Mouse (Mus musculus) left cerebral cortex, postnatal 4 days (tissue): ENCODE measurements around the gene Gm17655. TPM values are rescaled to one million over a fixed set of nuclear protein-coding genes. Genes with fewer than 3 reads are reported as not detected.
"Not testable (repeated sequence)": the region's sequence is repeated elsewhere in the genome, so short reads cannot be mapped to it uniquely, and the experiment has no call there.

ENCODE experiments used
- DNase-seq: peaks from one replicate; pipeline ENCODE4 v3.0.0-alpha.2; 2022
- intact Hi-C: fragments of 180-260 bp; cut with DNase I; formaldehyde crosslinking; loops from one replicate; pipeline ENCODE4 v1.15.1; 2025
- total RNA-seq, 2 experiments: library from RNA; stranded (reverse); gene quantifications; 2 replicates each; pipeline ENCODE4 v1.2.3; 2021

Gene Gm17655
- total RNA-seq, 2 experiments from 2014 or later, result 7.0 to 9.2 TPM

DNA sequence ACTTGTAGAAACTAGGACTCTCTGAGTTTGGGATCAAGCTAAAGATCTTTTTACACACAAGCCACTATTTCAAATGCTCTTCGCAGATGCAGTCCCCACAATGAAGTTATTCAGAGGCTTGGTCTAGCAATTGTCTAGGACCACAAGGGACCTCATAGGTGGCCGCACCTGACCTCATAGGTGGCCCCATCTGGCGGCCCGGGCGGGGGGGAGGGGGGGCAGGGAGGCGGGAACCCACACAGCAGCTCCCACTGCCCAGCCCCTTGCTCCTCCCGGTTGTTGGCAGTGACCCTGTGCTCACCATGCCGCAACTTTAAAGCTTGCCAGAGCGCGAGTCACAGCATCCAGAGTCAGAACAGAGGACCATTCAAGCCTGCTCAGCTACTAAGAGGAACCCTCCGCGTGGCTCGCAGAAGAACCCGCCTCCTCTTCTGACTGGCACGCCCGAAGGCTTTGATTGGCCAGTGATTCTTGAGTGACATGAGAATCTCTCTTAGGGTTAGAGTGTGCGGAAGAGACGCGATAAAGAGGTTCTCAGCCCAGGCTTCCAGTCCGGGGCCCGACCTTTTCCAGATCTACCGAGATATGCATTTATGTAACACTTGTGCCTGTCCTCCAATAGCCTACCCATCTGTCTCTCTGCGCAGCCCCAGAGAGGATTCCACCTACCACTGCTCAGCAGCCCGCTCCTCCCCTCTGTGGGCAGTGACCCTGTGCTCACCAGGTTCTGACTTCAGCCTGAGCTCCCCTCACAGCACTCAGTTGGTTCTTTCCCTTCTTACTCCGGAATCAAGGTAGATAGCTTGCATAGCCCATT, 21.9 kb upstream of the Gm17655 start, which contains the start of gene Gm35315:
TSS of gene Gm35315 (minus strand) at position 391 of the 817 bp plus-strand sequence.
- intact Hi-C loops, result no loop called here
- DNase-seq, result peak; percentile 85

DNA sequence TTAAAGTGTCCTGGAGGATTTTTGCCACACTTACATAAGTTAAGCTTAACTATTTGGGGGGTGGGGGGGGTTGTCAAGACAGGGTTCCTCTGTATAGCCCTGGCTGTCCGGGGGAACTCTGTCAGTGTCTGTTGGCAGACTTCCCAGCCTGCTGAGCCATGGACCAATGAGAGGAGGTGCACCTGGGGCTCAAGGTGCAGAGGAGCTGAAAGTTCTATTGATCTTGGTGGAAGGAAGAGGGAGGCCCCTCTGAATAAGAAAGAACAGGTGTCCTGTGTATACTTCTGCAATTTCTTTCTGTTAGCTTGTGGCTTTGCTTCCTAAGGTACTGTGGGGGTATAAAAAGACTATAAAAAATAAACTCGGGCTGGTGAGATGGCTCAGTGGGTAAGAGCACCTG, 19.2 kb upstream of the Gm17655 start:
- intact Hi-C loops, result no loop called here
- DNase-seq, result no peak

DNA sequence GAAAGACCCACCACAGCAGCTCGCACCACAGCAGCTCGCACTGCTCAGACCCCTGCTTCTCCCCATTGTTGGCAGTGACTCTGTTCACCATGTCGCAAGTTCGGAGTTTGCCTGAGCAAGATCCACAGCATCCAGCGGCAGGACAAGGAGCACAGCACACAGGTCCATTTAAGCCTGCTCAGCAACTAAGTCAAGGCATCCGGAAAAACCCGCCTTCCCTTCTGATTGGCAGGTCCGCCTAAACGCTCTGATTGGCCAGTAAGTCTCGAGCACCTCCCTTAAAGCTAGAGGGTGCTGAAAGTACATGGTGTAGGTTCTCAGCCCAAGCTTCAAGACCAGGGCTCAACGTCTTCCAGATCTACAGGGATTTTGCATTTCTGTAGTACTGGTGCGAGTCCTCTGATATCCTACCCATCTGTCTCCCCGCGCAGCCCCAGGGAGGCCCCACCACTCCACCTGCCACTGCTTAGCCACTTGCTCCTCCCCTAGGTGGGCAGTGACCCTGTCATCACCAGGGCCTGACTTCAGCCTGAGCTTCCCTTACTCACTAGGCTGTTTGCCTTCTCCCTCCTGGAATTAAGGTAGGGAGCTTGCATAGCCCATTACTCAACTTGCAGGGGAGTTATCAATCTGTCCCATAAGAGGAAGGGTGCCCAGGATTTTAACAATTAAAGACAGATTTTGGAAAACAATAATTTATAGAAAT, 14.0 kb upstream of the Gm17655 start:
- intact Hi-C loops, result no loop called here
- DNase-seq, result no peak

DNA sequence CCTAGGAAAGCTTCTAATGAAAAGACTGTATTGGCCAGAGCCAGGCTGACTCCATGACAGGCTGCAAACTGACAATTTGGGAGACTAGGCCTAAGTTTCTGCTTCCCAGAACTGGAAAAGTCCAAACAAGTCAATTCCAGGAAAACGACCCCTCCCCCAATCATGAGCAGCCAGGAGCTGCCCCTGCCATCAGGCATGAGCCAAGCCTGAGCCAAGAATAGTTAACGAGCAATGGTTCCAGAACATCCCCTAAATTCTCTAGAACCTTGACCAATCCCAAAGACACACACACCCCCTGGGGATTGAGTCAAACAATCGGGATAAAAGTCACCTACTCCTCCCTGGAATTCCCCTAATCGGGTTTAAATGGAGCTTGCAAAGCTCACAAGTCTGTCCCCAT, 10.6 kb upstream of the Gm17655 start:
- DNase-seq, result no peak
- intact Hi-C loops, result no loop called here

DNA sequence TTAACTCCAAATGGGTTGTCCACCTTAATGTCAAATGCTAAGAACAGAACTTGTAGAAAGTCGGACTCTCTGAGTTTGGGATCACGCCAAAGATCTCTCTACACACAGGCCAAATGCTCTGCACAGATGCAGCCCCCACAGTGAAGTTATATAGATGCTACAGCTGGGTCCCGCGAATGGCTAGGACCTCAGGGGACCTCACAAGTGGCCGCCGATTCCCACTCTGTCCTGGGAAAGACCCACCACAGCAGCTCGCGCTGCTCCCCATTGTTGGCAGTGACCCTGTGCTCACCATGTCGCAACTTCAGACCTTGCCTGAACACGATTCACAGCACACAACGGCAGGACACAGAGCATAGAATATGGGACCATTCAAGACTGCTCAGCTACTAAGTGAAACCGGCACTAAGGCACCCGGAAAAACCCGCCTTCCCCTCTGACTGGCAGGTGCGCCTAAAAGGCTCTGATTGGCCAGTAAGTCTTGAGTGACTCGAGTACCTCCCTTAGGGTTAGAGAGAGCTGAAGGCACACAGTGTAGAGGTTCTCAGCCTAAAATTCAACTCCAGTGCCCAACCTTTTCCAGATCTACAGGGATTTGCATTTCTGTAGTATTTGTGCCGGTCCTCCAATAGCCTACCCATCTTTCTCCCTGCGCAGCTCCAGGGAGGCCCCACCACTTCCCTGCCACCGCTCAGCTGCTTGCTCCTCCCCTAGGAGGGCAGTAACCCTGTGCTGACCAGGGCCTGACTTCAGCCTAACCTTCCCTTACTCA, 14.5 kb downstream of the Gm17655 start:
- intact Hi-C loops, result no loop called here
- DNase-seq, result peak; percentile 76

DNA sequence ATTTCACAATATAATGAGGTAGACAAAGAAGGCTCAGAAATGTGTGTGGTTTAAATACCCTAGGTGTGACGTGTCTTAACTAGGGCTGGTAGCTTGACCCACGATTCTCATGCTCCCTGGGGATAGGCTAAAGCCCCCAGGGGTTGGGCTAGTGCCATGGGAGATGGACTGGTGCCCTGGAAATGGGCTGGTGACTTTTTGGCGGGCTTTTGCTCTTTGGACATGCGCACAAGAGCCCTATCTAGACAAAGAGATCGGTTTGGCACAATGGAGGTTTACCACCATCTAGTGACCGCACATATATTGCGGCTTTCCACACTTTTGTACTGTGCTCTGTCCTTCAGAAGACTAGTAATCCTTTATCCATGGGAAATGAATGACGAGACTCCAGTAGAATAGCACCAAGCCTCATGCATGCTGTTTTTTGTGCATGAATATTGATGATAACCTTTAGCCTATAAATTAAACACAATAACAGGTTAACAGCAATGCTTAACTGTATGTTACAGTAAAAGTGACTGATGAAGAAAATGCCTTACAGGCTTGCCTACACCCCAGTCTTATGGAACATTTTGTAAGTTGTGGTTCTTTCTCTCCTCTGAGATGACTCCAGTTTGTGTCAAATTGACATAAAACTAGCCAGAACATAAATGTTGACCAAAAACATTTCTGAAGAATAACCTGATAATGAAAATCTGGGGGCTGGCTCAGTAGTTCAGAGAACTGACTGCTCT, 48.5 kb downstream of the Gm17655 start:
- peak; percentile 59 for DNase-seq
- intact Hi-C loops, result not testable (repeated sequence)

DNA sequence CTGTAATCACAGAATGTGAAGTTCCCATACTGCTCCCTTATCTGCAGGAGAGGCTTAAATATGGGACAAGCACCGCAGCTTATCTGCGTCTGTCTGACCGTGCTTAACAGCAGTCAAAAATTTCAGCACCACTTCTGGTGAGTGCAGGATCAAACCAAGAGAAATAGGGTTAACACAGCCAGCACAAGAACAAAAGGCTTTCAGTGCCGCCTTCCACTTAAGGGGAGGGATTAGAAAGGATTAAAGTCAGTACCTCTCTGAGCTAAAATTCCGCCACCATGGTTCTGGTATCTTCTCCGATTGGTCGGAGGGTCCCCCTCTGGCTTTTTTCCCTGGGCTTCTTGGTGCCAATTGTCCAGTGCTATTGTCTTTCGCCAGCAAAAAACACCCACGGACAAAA, 49.0 kb downstream of the Gm17655 start:
- DNase-seq, result peak; percentile 2
- intact Hi-C loops, result no loop called here

DNA sequence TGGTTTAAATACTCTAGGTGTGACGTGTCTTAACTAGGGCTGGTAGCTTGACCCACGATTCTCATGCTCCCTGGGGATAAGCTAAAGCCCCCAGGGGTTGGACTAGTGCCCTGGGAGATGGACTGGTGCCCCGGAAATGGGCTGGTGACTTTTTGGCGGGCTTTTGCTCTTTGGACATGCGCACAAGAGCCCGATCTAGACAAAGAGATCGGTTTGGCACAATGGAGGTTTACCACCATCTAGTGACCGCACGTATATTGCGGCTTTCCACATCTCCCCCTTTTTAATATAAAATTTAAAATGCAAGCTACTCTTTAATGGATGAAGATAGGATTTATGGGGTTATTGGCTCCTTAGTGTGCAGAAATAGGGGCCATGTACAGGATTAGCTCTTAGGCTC, 56.5 kb downstream of the Gm17655 start:
- intact Hi-C loops, DNase-seq: not testable (repeated sequence)

Other genes with a start within 250 kb of the Gm17655 start
- 10 to 100 TPM; 45.0 to 46.0 TPM for gene Gm15446, start 149.1 kb downstream of the Gm17655 start, total RNA-seq
- gene Zfp932, start 76.0 kb downstream of the Gm17655 start, total RNA-seq, result 10 to 100 TPM; 59.9 to 76.3 TPM
- under 1 TPM; 0.54 to 0.98 TPM for gene Gm35315, start 21.9 kb upstream of the Gm17655 start, total RNA-seq
- 1 to 10 TPM; 2.6 to 3.6 TPM for gene Plcxd1, start 27.5 kb upstream of the Gm17655 start, total RNA-seq
- gene Gtpbp6, start 35.7 kb upstream of the Gm17655 start, total RNA-seq, result 10 to 100 TPM; 92.2 to 94.7 TPM
- gene Zfp605, start 37.6 kb upstream of the Gm17655 start, total RNA-seq, result 10 to 100 TPM; 20.5 to 21.7 TPM
- 10 to 100 TPM; 86.1 to 92.9 TPM for gene Chfr, start 63.3 kb upstream of the Gm17655 start, total RNA-seq
- 10 to 100 TPM; 50.4 to 52.3 TPM for gene Golga3, start 104.2 kb upstream of the Gm17655 start, total RNA-seq
- 10 to 100 TPM; 34.2 to 38.6 TPM for gene Ankle2, start 158.5 kb upstream of the Gm17655 start, total RNA-seq
- gene Pgam5, start 197.4 kb upstream of the Gm17655 start, total RNA-seq, result 10 to 100 TPM; 66.5 to 66.9 TPM
- gene Pxmp2, start 213.7 kb upstream of the Gm17655 start, total RNA-seq, result 1 to 10 TPM; 5.9 to 7.0 TPM
- 1 to 10 TPM; 8.0 to 9.1 TPM for gene Pole, start 213.8 kb upstream of the Gm17655 start, total RNA-seq